ENCODE assay signal across 25 mouse cellular contexts in the genomic region with DNA sequence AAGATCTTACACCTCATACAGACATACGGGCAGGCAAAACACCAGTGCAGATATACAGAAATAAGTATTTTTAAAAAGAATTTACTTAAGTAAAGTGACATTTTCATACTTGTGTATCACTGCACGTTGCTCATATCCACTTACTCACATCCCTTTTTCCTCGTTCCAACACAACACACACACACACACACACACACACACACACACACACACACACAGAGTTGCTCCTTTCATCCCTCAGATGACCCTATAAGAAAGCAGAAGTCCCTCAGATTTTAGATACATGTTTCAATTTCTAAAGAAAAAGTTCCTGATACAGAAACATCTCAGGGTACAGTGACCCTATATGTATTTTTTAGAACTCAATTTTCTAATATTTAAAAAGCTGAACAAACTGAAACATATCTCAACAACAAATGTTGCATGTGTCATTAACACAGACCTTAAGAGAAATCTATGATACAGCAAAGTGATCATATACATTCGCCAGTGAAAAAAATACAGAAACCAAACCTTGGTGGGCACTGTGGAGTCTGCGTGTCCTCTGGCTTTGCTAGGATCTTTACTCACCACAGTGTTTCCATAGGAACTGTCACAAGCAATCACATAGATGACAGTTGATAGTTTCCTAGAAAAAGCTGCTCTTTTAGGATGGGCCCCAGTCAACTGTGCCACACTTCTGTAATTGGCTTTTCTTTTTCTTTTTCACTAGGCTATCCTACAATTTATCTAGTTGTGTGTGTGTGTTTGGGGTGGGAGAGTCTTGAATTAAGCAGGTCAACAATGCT. TPM values are rescaled to one million over a fixed set of nuclear protein-coding genes. Genes with fewer than 3 reads are reported as not detected.
DNase-seq lines count a peak whose midpoint lies in the region; ATAC-seq and TF ChIP-seq lines count a peak whose summit lies in the region.
"Had no signal": no experiment of that assay in that cellular context is flagged by ENCODE, and none has a peak within 500 bp of the region (broad histone marks: within the 10 kb centered on the region; RNA-seq: fewer than 3 reads in every experiment).

No protein-coding gene starts in this region.

- no peak for ATAC-seq in G1E (ENCODE audit: extremely low read depth, insufficient number of reproducible peaks, low FRiP score, poor library complexity, severe bottlenecking)
- peak; percentile 73 for ATAC-seq in granulocyte monocyte progenitor cell, adult 5-6 weeks (replicated peaks; ENCODE audit: poor library complexity, severe bottlenecking)
- ATAC-seq: hindbrain, embryonic 16.5 days; lung, postnatal 0 days had no signal

- H3K27ac ChIP-seq in liver, adult 2 months (replicated peaks; ENCODE audit: insufficient read depth, low read depth, low read length): peak overlapping the region; percentile 76; the same call in 1 of the 2 replicates
- H3K27ac ChIP-seq: embryonic facial prominence, embryonic 13.5 days; forebrain, embryonic 12.5 days; left cerebral cortex, adult 2 months; limb, embryonic 15.5 days had no signal

- H3K9ac ChIP-seq in liver, adult 2 months (ENCODE audit: low read depth, low read length): no peak overlapping the region
- H3K9ac ChIP-seq: embryonic facial prominence, embryonic 13.5 days; forebrain, embryonic 12.5 days; limb, embryonic 15.5 days had no signal

- peaks cover 39% of the 10 kb centered on the region; the same call in 1 of the 2 replicates for H3K79me2 ChIP-seq in liver, adult 2 months (ENCODE audit: control insufficient read depth, insufficient read depth, low read length)

- H3K4me3 ChIP-seq in liver, adult 2 months (ENCODE audit: insufficient read depth, low read depth, low read length): no peak overlapping the region
- H3K4me3 ChIP-seq in G1E (ENCODE audit: low read depth, low read length): peak overlapping the region; percentile 59; the same call in 1 of the 2 replicates
- H3K4me3 ChIP-seq: embryonic facial prominence, embryonic 13.5 days; erythroblast, embryonic 14.5 days; forebrain, embryonic 12.5 days; left cerebral cortex, adult 2 months; limb, embryonic 15.5 days had no signal

- TF ChIP-seq POLR2A in liver, adult 2 months (IDR thresholded peaks at IDR 0.05; ENCODE audit: extremely low read depth, insufficient read depth, low read length): no peak

- H3K4me1 ChIP-seq in liver, adult 2 months (ENCODE audit: control insufficient read depth, insufficient read depth, low read length): peaks cover 33% of the 10 kb centered on the region
- H3K4me1 ChIP-seq in G1E (ENCODE audit: insufficient read depth, low read depth, low read length): peaks cover 70% of the 10 kb centered on the region
- H3K4me1 ChIP-seq: forebrain, embryonic 12.5 days had no signal

- H3K9me3 ChIP-seq in G1E (replicated peaks): no peaks in the 10 kb centered on the region
- H3K9me3 ChIP-seq: embryonic facial prominence, embryonic 13.5 days; forebrain, embryonic 12.5 days; limb, embryonic 15.5 days; megakaryocyte, embryonic 14.5 days had no signal

- no peak for DNase-seq in liver, adult 2 months (ENCODE audit: extremely low read depth, low read depth, low spot score)
- DNase-seq in liver: no peak
- DNase-seq in G1E (ENCODE audit: low spot score): no peak
- DNase-seq in retina, postnatal 7 days (ENCODE audit: low read depth, low spot score): peak; percentile 13
- DNase-seq in thymus, postnatal 25 days: no peak
- DNase-seq in adipocyte (ENCODE audit: low spot score): no peak
- DNase-seq: adrenal gland, postnatal 36 days; B cell, adult 2 months; cerebellum, adult 18-20 months; cerebellum, postnatal 25 days; embryo, embryonic 11 days; gastrocnemius, postnatal 25 days; kidney, postnatal 25 days; left cerebral cortex, postnatal 4 days; right cerebral cortex, postnatal 25 days; thymus, postnatal 14 days had no signal

- no peaks in the 10 kb centered on the region for H3K27me3 ChIP-seq in liver, adult 2 months (ENCODE audit: control insufficient read depth, insufficient read depth, low read length)
- H3K27me3 ChIP-seq in G1E (ENCODE audit: insufficient read depth, low read length): no peaks in the 10 kb centered on the region
- H3K27me3 ChIP-seq: embryonic facial prominence, embryonic 13.5 days; forebrain, embryonic 12.5 days; limb, embryonic 15.5 days; megakaryocyte, embryonic 14.5 days had no signal

- no peak for TF ChIP-seq CTCF in liver, adult 2 months (IDR thresholded peaks at IDR 0.05; ENCODE audit: low read depth, low read length)
- TF ChIP-seq CTCF in G1E (IDR thresholded peaks at IDR 0.05; ENCODE audit: low read depth, low read length): no peak

- H3K36me3 ChIP-seq in liver, adult 2 months (ENCODE audit: control insufficient read depth, insufficient read depth, low read length): peaks cover 19% of the 10 kb centered on the region; the same call in 1 of the 2 replicates
- peaks cover 23% of the 10 kb centered on the region for H3K36me3 ChIP-seq in G1E (replicated peaks)
- H3K36me3 ChIP-seq: forebrain, embryonic 12.5 days had no signal

- whole genome bisulfite sequencing in liver, adult 2 months: 77% methylated on average over 5 of the region's 5 CpGs

RNA-seq across cellular contexts. Expression of a gene that starts 26.3 kb away (rescaled TPM):
- total RNA-seq in liver, adult 2 months (2014; rRNA removed): 18.2 and 24.1 TPM in 2 replicates
- 36.3 and 52.8 TPM in 2 replicates for polyA plus RNA-seq in liver, adult 2 months (2012; rRNA removed)
- total RNA-seq in G1E (2014; fragmentation: Nextera tagmentation) (44.5 and 47.7 TPM in 2 replicates), G1E (2017) (11.5 and 14.9 TPM in 2 replicates)
- 10.9 and 11.0 TPM in 2 replicates for polyA plus RNA-seq in G1E (2012)
- total RNA-seq in granulocyte monocyte progenitor cell, adult 5-6 weeks (2014; fragmentation: Nextera tagmentation): 81.3 and 84.3 TPM in 2 replicates
- 63.3 and 67.0 TPM in 2 replicates for total RNA-seq in granulocyte monocyte progenitor cell, adult 5-6 weeks (2017)
